Mouse (Mus musculus): ENCODE results near the gene Rnf103.

DNA sequence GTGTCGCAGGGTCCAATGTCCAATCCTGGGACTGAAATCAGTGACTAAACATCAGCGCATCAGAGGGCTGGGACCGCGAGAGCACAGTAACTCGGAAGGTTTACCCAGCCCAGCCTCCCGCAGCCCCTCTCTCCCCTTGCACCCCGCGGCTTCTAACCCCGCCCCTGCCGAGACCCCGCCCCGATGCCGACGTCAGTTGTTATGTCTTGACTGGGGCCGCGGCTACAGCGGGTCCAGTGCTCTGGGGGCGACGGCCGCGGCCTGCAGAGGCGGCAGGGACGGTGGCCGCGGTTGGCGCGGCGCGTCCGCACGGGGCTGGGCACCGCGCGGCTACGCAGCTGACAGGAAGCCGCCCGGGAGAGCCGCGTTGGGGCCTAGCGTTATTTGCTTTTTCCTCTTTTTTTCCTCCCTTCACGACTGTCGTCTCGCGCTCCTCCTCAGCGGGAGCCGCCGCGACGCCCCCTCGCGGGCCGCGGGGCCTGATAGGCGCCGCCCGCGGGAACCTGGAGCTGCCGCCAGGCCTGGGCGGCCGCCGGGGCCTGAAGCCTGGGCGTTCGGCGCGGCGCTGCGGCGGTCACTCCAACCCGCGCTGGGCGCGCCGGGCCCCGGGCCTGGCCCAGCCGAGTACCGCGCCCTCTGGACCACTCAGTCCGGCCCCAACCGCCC is at the start of gene Rnf103:
- TF ChIP-seq CTCF (IDR thresholded peaks at IDR 0.05; ENCODE audit: control insufficient read depth, insufficient read depth, insufficient read length) (peak; percentile 34), MYOD1 (IDR thresholded peaks at IDR 0.05; ENCODE audit: control insufficient read depth, insufficient read length, low read depth) (no peak), USF1 (IDR thresholded peaks at IDR 0.05; ENCODE audit: low read depth) (no peak), CEBPB (IDR thresholded peaks at IDR 0.05; ENCODE audit: low read depth) (no peak), MAX (IDR thresholded peaks at IDR 0.05) (no peak), FOSL1 (IDR thresholded peaks at IDR 0.05; ENCODE audit: insufficient read depth, low read length, poor library complexity, severe bottlenecking) (no peak)
